Mouse (Mus musculus) forebrain, embryonic 11.5 days (tissue): ENCODE results near the gene Ip6k2. TPM values are rescaled to one million over a fixed set of nuclear protein-coding genes. Genes with fewer than 3 reads are reported as not detected.

ENCODE experiments used
- ATAC-seq: fragments of 200-750 bp; cut with Nextera tagmentation; replicated peaks from 2 replicates; pipeline ENCODE4 v1.8.0; 2017; ENCODE audit warnings: moderate TSS enrichment; ENCODE audit not compliant: low FRiP score
- DNase-seq: peaks from one replicate; pipeline ENCODE4 v3.0.0-alpha.2; 2017; ENCODE audit warnings: low spot score
- H3K27ac ChIP-seq: fragments of 300-500 bp; sonication (generic); 2 replicates; pipeline ENCODE4 v1.5.1; 2014; ENCODE audit warnings: low read depth, low read length
- H3K27me3 ChIP-seq: fragments of 300-500 bp; sonication (generic); 2 replicates; pipeline ENCODE4 v1.6.1; 2014; ENCODE audit warnings: mild to moderate bottlenecking, low read length, mixed read lengths; ENCODE audit not compliant: control insufficient read depth, insufficient read depth
- H3K36me3 ChIP-seq: fragments of 300-500 bp; sonication (generic); 2 replicates; pipeline ENCODE4 v1.6.1; 2014; ENCODE audit warnings: mild to moderate bottlenecking, low read length, moderate library complexity, mixed read lengths; ENCODE audit not compliant: control insufficient read depth, insufficient read depth
- H3K4me1 ChIP-seq: fragments of 300-500 bp; sonication (generic); replicated peaks from 2 replicates; pipeline ENCODE4 v1.6.1; 2014; ENCODE audit warnings: low read length, mixed read lengths; ENCODE audit not compliant: control insufficient read depth, insufficient read depth
- H3K4me2 ChIP-seq: fragments of 300-500 bp; sonication (generic); 2 replicates; pipeline ENCODE4 v1.6.1; 2014; ENCODE audit warnings: low read depth, mild to moderate bottlenecking, low read length, moderate library complexity, mixed read lengths; ENCODE audit not compliant: severe bottlenecking
- H3K4me3 ChIP-seq: fragments of 300-500 bp; sonication (generic); 2 replicates; pipeline ENCODE4 v1.5.1; 2014; ENCODE audit warnings: low read depth, low read length
- H3K9ac ChIP-seq: fragments of 300-500 bp; sonication (generic); 2 replicates; pipeline ENCODE4 v1.6.1; 2014; ENCODE audit warnings: low read length
- H3K9me3 ChIP-seq: fragments of 300-500 bp; sonication (generic); 2 replicates; pipeline ENCODE4 v1.6.1; 2016; ENCODE audit warnings: low read length, mixed read lengths; ENCODE audit not compliant: control insufficient read depth
- WGBS: fragments of 180-500 bp; shearing (Covaris S2); extraction: QIAGEN DNeasy Blood & Tissue Kit; methylation state at CpG from one replicate; pipeline ENCODE4 v1.1.7; 2014; 5-methylcytosine and 5-hydroxymethylcytosine counted together
- polyA plus RNA-seq: library from polyadenylated mRNA; unstranded; fragments of >200 nt; fragmentation: Nextera tagmentation; extraction: Ambion mirVana; gene quantifications from 2 replicates; pipeline ENCODE4 v1.2.1, GENCODE M21; 2014

The Ip6k2 gene
- 96.6 and 108 TPM in 2 replicates for polyA plus RNA-seq

- H3K27me3 ChIP-seq = no peaks in the 10 kb centered on the region
- no peaks in the 10 kb centered on the region for H3K9me3 ChIP-seq
- DNase-seq (peak; percentile 99), ATAC-seq (peak; percentile 98)
- peak within 1 kb of the TSS; percentile 98 for H3K9ac ChIP-seq
- H3K4me1 ChIP-seq = peaks cover 15% of the 10 kb centered on the region
- H3K4me3 ChIP-seq = peak within 1 kb of the TSS; percentile 95
- H3K4me2 ChIP-seq = peak within 1 kb of the TSS; percentile 66
- under 1% methylated on average over 53 of the region's 56 CpGs for WGBS
- peak within 1 kb of the TSS; percentile 90 for H3K27ac ChIP-seq
- no peaks in the 10 kb centered on the region for H3K36me3 ChIP-seq
Observed at GRCm38 (mm10) chr9:108783548-108784463, at the start of gene Ip6k2. TSS of gene Ip6k2 (plus strand) at chr9:108783796.

- Histone ChIP-seq H3K4me3 (no peak overlapping the region), H3K27ac (no peak overlapping the region), H3K9ac (no peak overlapping the region), H3K4me2 (no peak overlapping the region), H3K9me3 (no peaks in the 10 kb centered on the region), H3K27me3 (no peaks in the 10 kb centered on the region), H3K4me1 (no peaks in the 10 kb centered on the region), H3K36me3 (no peaks in the 10 kb centered on the region; the same call in 1 of the 2 replicates)
- ATAC-seq = no peak
- no peak for DNase-seq
Observed at GRCm38 (mm10) chr9:108734626-108735025, 49.0 kb upstream of the Ip6k2 start.

GRCm38 (mm10) chr9:108739239-108739638 lies 44.4 kb upstream of the Ip6k2 start:
- 66% methylated on average over 3 of the region's 3 CpGs for WGBS
- Histone ChIP-seq H3K4me2 (no peak overlapping the region), H3K4me1 (no peaks in the 10 kb centered on the region), H3K36me3 (no peaks in the 10 kb centered on the region; the same call in 1 of the 2 replicates), H3K27me3 (no peaks in the 10 kb centered on the region), H3K9me3 (no peaks in the 10 kb centered on the region), H3K27ac (no peak overlapping the region), H3K9ac (no peak overlapping the region), H3K4me3 (no peak overlapping the region)
- DNase-seq (no peak), ATAC-seq (no peak)

- no peak overlapping the region for H3K9ac ChIP-seq
- H3K4me3 ChIP-seq = no peak overlapping the region
- no peak overlapping the region for H3K27ac ChIP-seq
- H3K36me3 ChIP-seq = no peaks in the 10 kb centered on the region; the same call in 1 of the 2 replicates
- no peaks in the 10 kb centered on the region for H3K9me3 ChIP-seq
- no peaks in the 10 kb centered on the region for H3K4me1 ChIP-seq
- no peak for DNase-seq
- H3K27me3 ChIP-seq = no peaks in the 10 kb centered on the region
- no peak for ATAC-seq
- WGBS = 94% methylated on average over 1 of the region's 1 CpGs
- H3K4me2 ChIP-seq = no peak overlapping the region
Observed at GRCm38 (mm10) chr9:108740062-108740461, 43.5 kb upstream of the Ip6k2 start.

GRCm38 (mm10) chr9:108742048-108742447 lies 41.5 kb upstream of the Ip6k2 start:
- no peaks in the 10 kb centered on the region for H3K9me3 ChIP-seq
- DNase-seq = no peak
- H3K27ac ChIP-seq = no peak overlapping the region
- 90% methylated on average over 9 of the region's 9 CpGs for WGBS
- ATAC-seq = no peak
- peaks cover 2% of the 10 kb centered on the region; the same call in 1 of the 2 replicates for H3K36me3 ChIP-seq
- no peak overlapping the region for H3K4me2 ChIP-seq
- H3K4me3 ChIP-seq = no peak overlapping the region
- H3K4me1 ChIP-seq = no peaks in the 10 kb centered on the region
- H3K9ac ChIP-seq = no peak overlapping the region
- no peaks in the 10 kb centered on the region for H3K27me3 ChIP-seq

GRCm38 (mm10) chr9:108746876-108747499 lies 36.6 kb upstream of the Ip6k2 start:
- no peak overlapping the region for H3K27ac ChIP-seq
- no peaks in the 10 kb centered on the region for H3K27me3 ChIP-seq
- ATAC-seq = no peak
- H3K9me3 ChIP-seq = no peaks in the 10 kb centered on the region
- no peak for DNase-seq
- H3K4me3 ChIP-seq = no peak overlapping the region
- H3K4me1 ChIP-seq = no peaks in the 10 kb centered on the region
- WGBS = 91% methylated on average over 14 of the region's 14 CpGs
- H3K4me2 ChIP-seq = no peak overlapping the region
- H3K9ac ChIP-seq = no peak overlapping the region
- H3K36me3 ChIP-seq = peaks cover 2% of the 10 kb centered on the region; the same call in 1 of the 2 replicates

GRCm38 (mm10) chr9:108747694-108748093 lies 35.9 kb upstream of the Ip6k2 start:
- H3K27ac ChIP-seq = no peak overlapping the region
- no peak for ATAC-seq
- H3K9ac ChIP-seq = no peak overlapping the region
- H3K36me3 ChIP-seq = peaks cover 2% of the 10 kb centered on the region; the same call in 1 of the 2 replicates
- no peak overlapping the region for H3K4me3 ChIP-seq
- no peaks in the 10 kb centered on the region for H3K27me3 ChIP-seq
- no peaks in the 10 kb centered on the region for H3K9me3 ChIP-seq
- H3K4me1 ChIP-seq = no peaks in the 10 kb centered on the region
- 81% methylated on average over 3 of the region's 3 CpGs for WGBS
- no peak for DNase-seq
- H3K4me2 ChIP-seq = no peak overlapping the region

GRCm38 (mm10) chr9:108748600-108749183 lies 34.9 kb upstream of the Ip6k2 start:
- DNase-seq (no peak), ATAC-seq (no peak)
- H3K4me1 ChIP-seq = no peaks in the 10 kb centered on the region
- H3K9ac ChIP-seq = no peak overlapping the region
- H3K4me3 ChIP-seq = no peak overlapping the region
- no peaks in the 10 kb centered on the region for H3K27me3 ChIP-seq
- 80% methylated on average over 11 of the region's 11 CpGs for WGBS
- H3K9me3 ChIP-seq = no peaks in the 10 kb centered on the region
- no peak overlapping the region for H3K4me2 ChIP-seq
- peaks cover 2% of the 10 kb centered on the region; the same call in 1 of the 2 replicates for H3K36me3 ChIP-seq
- H3K27ac ChIP-seq = no peak overlapping the region
